Mouse (Mus musculus) kidney, embryonic 16.5 days (tissue): ENCODE measurements around the gene Cfap61. TPM values are rescaled to one million over a fixed set of nuclear protein-coding genes. Genes with fewer than 3 reads are reported as not detected.
A peak's percentile ranks its signal among the peaks of the same experiment; 100 is the strongest.

Experiments
- ATAC-seq: fragments of 200-750 bp; cut with Nextera tagmentation; 2 replicates; pipeline ENCODE4 v1.8.0; 2017; ENCODE audit warnings: moderate TSS enrichment; ENCODE audit not compliant: low FRiP score, low TSS enrichment
- H3K27ac ChIP-seq: fragments of 300-500 bp; sonication (generic); 2 replicates; pipeline ENCODE4 v1.5.1; 2014; ENCODE audit warnings: low read length
- H3K27me3 ChIP-seq: fragments of 300-500 bp; sonication (generic); 2 replicates; pipeline ENCODE4 v1.6.1; 2014; ENCODE audit warnings: low read length, control low read depth, mixed read lengths; ENCODE audit not compliant: insufficient read depth
- H3K36me3 ChIP-seq: fragments of 300-500 bp; sonication (generic); 2 replicates; pipeline ENCODE4 v1.6.1; 2014; ENCODE audit warnings: low read length, control low read depth, mixed read lengths; ENCODE audit not compliant: insufficient read depth
- H3K4me1 ChIP-seq: fragments of 300-500 bp; sonication (generic); 2 replicates; pipeline ENCODE4 v1.6.1; 2014; ENCODE audit warnings: low read length, control low read depth, mixed read lengths; ENCODE audit not compliant: insufficient read depth
- H3K4me2 ChIP-seq: fragments of 300-500 bp; sonication (generic); replicated peaks from 2 replicates; pipeline ENCODE4 v1.6.1; 2014; ENCODE audit warnings: low read depth, low read length
- H3K4me3 ChIP-seq: fragments of 300-500 bp; sonication (generic); 2 replicates; pipeline ENCODE4 v1.5.1; 2014; ENCODE audit warnings: mild to moderate bottlenecking, low read length
- H3K9ac ChIP-seq: fragments of 300-500 bp; sonication (generic); replicated peaks from 2 replicates; pipeline ENCODE4 v1.6.1; 2014; ENCODE audit warnings: low read length
- H3K9me3 ChIP-seq: fragments of 300-500 bp; sonication (generic); 2 replicates; pipeline ENCODE4 v1.6.1; 2016; ENCODE audit warnings: low read length, control low read depth
- WGBS: fragments of 180-500 bp; shearing (Covaris S2); extraction: QIAGEN DNeasy Blood & Tissue Kit; methylation state at CpG from one replicate; pipeline ENCODE4 v1.1.7; 2014; 5-methylcytosine and 5-hydroxymethylcytosine counted together
- polyA plus RNA-seq: library from polyadenylated mRNA; unstranded; fragments of >200 nt; fragmentation: Nextera tagmentation; extraction: Ambion mirVana; gene quantifications from 2 replicates; pipeline ENCODE4 v1.2.1, GENCODE M21; 2015

Gene Cfap61
- polyA plus RNA-seq, 1 experiment from 2014 or later: 0.67 TPM

DNA sequence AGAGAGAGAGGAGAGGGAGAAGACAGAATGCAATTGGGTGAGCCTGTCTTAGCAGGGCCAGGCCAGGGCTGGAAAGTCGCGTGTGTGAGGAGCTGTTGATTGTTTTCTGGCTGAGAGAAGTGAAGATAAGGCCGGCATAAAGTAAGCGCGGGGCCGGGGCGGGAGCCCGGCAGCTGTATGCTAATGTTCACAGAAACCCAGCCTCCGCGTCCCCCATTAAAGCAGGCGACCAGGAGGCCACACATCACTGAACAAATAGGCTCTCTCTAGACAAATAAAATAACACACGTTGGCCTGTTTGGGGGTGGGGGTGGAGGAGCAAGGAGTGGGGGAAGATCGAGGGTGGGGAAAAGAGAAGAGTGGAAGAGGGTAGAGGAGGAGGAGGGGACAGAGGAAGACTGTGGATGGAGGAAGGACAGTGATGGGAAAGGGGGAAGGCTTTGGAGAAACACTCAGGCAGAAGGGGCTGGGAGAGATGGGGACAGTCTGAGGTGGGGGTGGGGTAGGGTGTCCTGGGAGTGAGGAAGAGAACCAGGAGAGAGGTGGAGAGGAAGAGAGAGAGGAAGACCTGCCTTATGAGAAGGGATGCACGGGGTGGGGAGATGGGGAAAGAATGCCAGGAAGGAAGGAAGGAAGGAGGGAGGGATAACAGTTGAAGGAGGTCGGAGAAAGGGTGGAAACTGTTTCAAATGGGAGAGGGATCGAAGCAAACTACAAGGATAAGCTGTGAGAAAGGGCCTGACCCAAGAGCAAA is 282.8 kb downstream of the Cfap61 start:
- peaks cover 71% of the 10 kb centered on the region for H3K27me3 ChIP-seq
- no peaks in the 10 kb centered on the region for H3K9me3 ChIP-seq
- H3K4me3 ChIP-seq: no peak overlapping the region
- under 1% methylated on average over 16 of the region's 16 CpGs for WGBS
- H3K4me1 ChIP-seq: peaks cover 30% of the 10 kb centered on the region
- ATAC-seq: peak; percentile 21; the same call in 1 of the 2 replicates
- H3K36me3 ChIP-seq: no peaks in the 10 kb centered on the region
- no peak overlapping the region for H3K27ac ChIP-seq
- H3K9ac ChIP-seq: no peak overlapping the region
- H3K4me2 ChIP-seq: no peak overlapping the region

DNA sequence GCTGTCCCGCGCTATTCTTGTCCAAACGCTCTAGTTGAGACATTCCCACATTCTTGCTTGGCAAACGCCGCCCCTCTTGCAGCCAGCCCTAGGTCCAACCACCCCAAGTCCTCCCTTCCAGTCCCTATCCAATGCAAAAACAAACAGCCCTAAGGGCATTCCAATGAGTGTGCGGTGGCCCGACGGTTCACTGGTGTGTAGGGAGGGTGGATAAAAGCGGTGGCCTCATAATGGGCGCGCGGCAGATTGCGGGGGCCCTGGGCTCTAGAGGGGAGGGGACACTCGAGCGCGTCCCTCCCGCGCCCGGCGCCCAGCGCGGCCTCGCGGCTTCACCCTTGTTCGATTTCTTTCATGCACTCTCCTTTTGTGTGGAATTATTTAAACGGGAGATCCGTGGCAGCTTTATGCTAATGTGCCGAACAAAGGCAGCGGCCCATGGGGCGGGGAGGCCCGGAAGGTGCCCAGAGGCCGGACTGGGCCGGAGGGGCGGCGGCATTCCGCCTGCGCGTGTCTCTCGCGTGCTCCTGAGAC is 283.6 kb downstream of the Cfap61 start:
- Histone ChIP-seq H3K4me1 (peaks cover 38% of the 10 kb centered on the region), H3K4me3 (peak overlapping the region; percentile 37), H3K9ac (0 out of 2 replicates have a peak overlapping the region, but pooled peaks have one; percentile 9), H3K4me2 (peak overlapping the region; percentile 49), H3K9me3 (no peaks in the 10 kb centered on the region), H3K27ac (no peak overlapping the region), H3K36me3 (no peaks in the 10 kb centered on the region), H3K27me3 (peaks cover 79% of the 10 kb centered on the region)
- WGBS: under 1% methylated on average over 40 of the region's 40 CpGs
- ATAC-seq: no peak

- H3K4me1 ChIP-seq: peaks cover 41% of the 10 kb centered on the region
- no peak overlapping the region for H3K4me3 ChIP-seq
- no peak overlapping the region for H3K27ac ChIP-seq
- no peak overlapping the region for H3K4me2 ChIP-seq
- H3K9ac ChIP-seq: no peak overlapping the region
- H3K9me3 ChIP-seq: no peaks in the 10 kb centered on the region
- H3K36me3 ChIP-seq: no peaks in the 10 kb centered on the region
- WGBS: 2% methylated on average over 19 of the region's 19 CpGs
- ATAC-seq: no peak
- peaks cover 84% of the 10 kb centered on the region for H3K27me3 ChIP-seq
These were observed 284.4 kb downstream of the Cfap61 start for GRCm38 (mm10) chr2:146218881-146219535.

- Histone ChIP-seq H3K27me3 (peaks cover 91% of the 10 kb centered on the region), H3K4me3 (no peak overlapping the region), H3K27ac (no peak overlapping the region), H3K9ac (no peak overlapping the region), H3K4me1 (peaks cover 41% of the 10 kb centered on the region), H3K9me3 (no peaks in the 10 kb centered on the region), H3K36me3 (no peaks in the 10 kb centered on the region), H3K4me2 (no peak overlapping the region)
- 12% methylated on average over 11 of the region's 11 CpGs for WGBS
- ATAC-seq: no peak
These were observed 285.2 kb downstream of the Cfap61 start for GRCm38 (mm10) chr2:146219791-146220190.

GRCm38 (mm10) chr2:146220591-146221075 is 286.0 kb downstream of the Cfap61 start:
- under 1% methylated on average over 24 of the region's 24 CpGs for WGBS
- Histone ChIP-seq H3K4me3 (peak overlapping the region; percentile 55), H3K9ac (no peak overlapping the region)

GRCm38 (mm10) chr2:146221076-146221928 is 286.7 kb downstream of the Cfap61 start, which contains the start of gene Insm1:
Gene Insm1, plus strand, starts transcription at chr2:146221921.
- ATAC-seq: peak; percentile 64
- H3K4me1 ChIP-seq: peaks cover 41% of the 10 kb centered on the region
- peak within 1 kb of the TSS; percentile 16; the same call in 1 of the 2 replicates for H3K9ac ChIP-seq
- under 1% methylated on average over 60 of the region's 86 CpGs for WGBS
- H3K9me3 ChIP-seq: no peaks in the 10 kb centered on the region
- H3K4me3 ChIP-seq: peak within 1 kb of the TSS; percentile 55
- H3K27me3 ChIP-seq: peaks cover 91% of the 10 kb centered on the region
- no peak within 1 kb of the TSS for H3K27ac ChIP-seq
- H3K36me3 ChIP-seq: no peaks in the 10 kb centered on the region
- H3K4me2 ChIP-seq: peak within 1 kb of the TSS; percentile 94

More at GRCm38 (mm10) chr2:146220591-146221075, 286.0 kb downstream of the Cfap61 start:
- Histone ChIP-seq H3K4me2 (peak overlapping the region; percentile 94), H3K9me3 (no peaks in the 10 kb centered on the region), H3K4me1 (peaks cover 41% of the 10 kb centered on the region), H3K27ac (no peak overlapping the region), H3K36me3 (no peaks in the 10 kb centered on the region), H3K27me3 (peaks cover 91% of the 10 kb centered on the region)
- no peak for ATAC-seq

GRCm38 (mm10) chr2:146221929-146222278 is 287.3 kb downstream of the Cfap61 start:
- ATAC-seq: peak; percentile 55
- no peaks in the 10 kb centered on the region for H3K9me3 ChIP-seq
- peaks cover 90% of the 10 kb centered on the region for H3K27me3 ChIP-seq
- no peak overlapping the region for H3K27ac ChIP-seq
- peak overlapping the region; percentile 94 for H3K4me2 ChIP-seq
- H3K4me1 ChIP-seq: peaks cover 41% of the 10 kb centered on the region
- WGBS: under 1% methylated on average over 36 of the region's 44 CpGs
- peak overlapping the region; percentile 55 for H3K4me3 ChIP-seq
- H3K9ac ChIP-seq: peak overlapping the region; percentile 16; the same call in 1 of the 2 replicates
- H3K36me3 ChIP-seq: no peaks in the 10 kb centered on the region

DNA sequence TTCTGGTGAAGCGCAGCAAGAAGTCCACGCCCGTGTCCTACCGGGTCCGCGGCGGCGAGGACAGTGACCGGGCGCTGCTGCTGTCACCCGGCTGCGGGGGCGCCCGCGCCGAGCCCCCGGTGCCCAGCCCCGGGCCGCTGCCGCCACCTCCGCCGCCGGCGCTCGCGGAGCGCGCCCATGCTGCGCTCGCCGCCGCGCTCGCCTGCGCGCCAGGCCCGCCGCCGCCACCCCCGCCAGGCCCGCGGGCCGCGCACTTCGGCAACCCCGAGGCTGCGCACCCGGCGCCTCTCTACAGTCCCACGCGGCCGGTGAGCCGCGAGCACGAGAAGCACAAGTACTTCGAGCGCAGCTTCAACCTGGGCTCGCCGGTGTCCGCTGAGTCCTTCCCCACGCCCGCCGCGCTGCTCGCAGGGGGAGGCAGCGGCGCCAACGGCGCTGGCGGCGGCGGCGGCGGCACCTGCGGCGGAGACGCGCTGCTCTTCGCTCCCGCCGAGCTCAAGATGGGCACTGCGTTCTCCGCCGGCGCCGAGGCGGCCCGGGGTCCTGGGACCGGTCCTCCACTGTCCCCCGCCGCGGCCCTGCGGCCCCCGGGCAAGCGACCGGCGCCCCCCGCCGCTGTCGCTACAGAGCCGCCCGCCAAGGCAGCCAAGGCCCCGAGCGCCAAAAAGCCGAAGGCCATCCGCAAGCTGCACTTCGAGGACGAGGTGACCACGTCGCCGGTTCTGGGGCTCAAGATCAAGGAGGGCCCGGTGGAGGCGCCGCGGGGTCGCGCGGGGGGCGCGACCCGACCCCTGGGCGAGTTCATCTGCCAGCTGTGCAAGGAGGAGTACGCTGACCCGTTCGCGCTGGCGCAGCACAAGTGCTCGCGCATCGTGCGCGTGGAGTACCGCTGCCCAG is 287.9 kb downstream of the Cfap61 start:
- H3K27me3 ChIP-seq: peaks cover 92% of the 10 kb centered on the region
- peak overlapping the region; percentile 94 for H3K4me2 ChIP-seq
- peak; percentile 6; the same call in 1 of the 2 replicates for ATAC-seq
- peaks cover 38% of the 10 kb centered on the region for H3K4me1 ChIP-seq
- peak overlapping the region; percentile 55 for H3K4me3 ChIP-seq
- H3K9ac ChIP-seq: peak overlapping the region; percentile 16; the same call in 1 of the 2 replicates
- WGBS: under 1% methylated on average over 100 of the region's 133 CpGs
- no peaks in the 10 kb centered on the region for H3K9me3 ChIP-seq
- H3K36me3 ChIP-seq: no peaks in the 10 kb centered on the region
- H3K27ac ChIP-seq: no peak overlapping the region
